Mouse (Mus musculus) retina, adult 2 months (tissue): ENCODE results near the gene Ncapd2.

Source experiments
- DNase-seq: peaks from one replicate; pipeline ENCODE4 v3.0.0-alpha.2; 2012; ENCODE audit warnings: low read depth, low spot score

The Ncapd2 gene

DNA sequence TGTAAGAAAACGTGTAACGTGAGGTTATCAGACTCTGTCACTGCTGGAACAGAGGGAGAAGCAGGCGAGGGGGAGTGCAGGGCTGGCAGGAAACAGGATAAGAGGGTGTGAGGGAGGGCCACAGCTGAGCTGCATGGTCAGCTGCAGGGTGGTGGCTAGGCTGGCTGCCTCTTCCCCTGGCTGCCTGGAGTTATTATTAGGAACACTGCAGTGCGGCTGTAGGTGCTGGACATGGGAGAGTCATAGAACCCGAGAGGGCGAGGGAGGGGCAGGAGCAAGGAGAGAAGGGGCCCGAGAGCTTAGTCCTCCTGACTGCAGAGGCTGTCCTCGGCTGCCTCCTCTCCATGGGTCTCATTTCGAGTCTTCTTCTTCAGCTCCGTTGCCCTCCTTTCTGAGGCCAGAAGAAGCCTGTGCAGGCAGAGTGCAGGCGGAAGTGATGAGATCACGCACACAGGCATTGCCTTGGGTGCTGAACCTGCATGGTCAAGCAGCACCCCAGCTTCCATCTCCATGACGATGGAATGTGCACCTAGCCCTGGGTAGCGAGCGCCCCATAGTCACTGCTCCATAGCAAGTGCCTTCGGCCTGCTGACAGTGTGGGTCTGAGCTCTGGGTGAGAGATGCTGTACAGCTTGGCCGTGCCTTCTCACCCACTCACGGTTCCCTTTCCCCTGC, 43.1 kb downstream of the Ncapd2 start:
- no peak for DNase-seq

DNA sequence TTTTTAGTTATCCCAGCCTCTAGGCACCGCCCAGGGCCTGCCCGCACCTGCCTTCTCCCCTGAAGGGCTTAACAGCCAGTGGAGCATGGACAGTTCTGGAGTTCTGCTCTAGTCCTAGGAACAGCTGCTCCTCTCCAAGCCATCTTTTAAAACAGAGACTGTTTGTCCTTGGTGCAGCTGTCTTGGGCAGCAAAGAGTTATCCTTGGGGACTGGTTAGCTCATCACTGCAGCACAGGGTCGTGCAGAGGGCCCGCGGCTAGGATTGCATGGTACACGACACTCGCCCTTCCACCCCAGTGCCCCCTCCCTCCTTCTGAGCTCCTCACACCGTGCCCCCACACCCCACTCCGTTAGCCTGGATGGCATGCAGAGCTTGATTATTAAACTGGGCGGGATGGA, 44.2 kb downstream of the Ncapd2 start:
- DNase-seq, result no peak

DNA sequence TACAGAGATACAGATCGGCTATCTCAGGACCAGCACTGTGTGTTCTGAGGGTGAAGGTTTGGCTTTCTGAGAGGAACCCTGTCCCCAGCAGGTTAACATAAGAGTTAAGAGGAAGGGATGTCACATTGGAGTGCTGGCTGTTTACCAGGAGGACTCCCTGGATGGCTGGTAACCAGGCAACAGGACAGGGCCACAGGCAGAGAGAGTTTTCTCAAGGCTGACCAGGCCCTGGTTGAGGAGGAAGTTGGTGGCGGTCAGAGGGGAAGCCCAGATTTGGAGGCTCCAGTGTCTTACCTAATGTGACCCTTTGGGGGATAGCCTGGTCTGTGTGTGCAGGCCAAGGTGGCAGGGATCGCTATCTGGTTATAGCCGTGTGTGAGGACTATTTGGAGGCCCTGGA, 44.7 kb downstream of the Ncapd2 start:
- no peak for DNase-seq

DNA sequence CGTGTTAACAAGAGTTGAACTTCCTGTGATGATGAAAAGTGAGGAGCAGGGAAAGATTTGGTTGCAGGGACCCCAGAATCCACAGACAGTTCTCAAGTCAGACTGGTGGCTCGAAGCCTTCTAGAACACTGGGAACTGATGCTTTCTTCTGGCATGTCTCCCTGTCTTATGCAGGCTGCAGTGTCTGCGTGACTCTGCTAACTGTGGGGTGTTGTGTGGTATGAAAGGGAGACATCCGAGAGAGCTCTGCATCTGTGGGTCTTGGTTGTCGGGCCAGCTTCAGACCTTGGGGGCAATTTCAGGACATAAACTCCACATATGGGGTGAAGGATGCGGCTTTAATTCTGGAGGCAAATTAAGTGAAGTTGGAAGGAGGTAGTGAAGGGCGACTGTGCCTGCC, 45.4 kb downstream of the Ncapd2 start:
- no peak for DNase-seq

DNA sequence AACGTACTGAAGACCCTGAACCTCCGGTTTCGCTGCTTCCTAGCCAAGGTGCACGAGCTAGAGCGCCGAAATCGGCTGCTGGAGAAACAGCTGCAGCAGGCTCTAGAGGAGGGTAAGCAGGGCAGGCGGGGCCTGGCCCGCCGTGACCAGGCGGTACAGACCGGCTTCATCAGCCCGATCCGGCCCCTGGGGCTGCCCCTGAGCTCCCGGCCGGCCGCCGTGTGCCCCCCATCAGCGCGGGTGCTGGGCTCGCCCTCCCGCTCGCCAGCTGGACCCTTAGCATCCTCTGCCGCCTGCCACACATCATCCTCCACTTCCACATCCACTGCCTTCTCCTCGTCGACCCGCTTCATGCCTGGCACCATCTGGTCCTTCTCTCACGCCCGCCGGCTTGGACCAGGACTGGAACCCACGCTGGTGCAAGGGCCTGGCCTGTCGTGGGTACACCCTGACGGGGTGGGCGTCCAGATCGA, 46.0 kb downstream of the Ncapd2 start:
- no peak for DNase-seq

DNA sequence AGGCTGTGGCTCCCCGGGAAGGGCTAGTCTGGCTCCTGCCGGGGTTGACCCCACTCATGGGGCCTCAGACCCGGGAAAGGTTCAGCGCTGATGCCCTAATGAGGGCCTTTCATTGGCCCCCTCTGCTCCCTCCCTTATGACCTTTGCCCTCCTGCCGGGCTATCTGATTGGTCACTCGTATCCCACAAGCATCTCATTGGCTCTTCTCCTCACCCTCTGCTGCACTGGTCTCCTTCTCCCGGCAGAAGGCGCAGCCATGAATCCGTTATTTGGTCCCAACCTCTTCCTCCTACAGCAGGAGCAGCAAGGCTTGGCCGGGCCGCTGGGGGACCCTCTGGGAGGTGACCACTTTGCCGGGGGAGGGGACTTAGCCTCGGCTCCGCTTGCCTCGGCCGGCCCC, 46.5 kb downstream of the Ncapd2 start, which contains the start of gene Iffo1:
Iffo1 (plus strand) TSS at position 241 of the 400 bp plus-strand sequence.
- peak; percentile 88 for DNase-seq

DNA sequence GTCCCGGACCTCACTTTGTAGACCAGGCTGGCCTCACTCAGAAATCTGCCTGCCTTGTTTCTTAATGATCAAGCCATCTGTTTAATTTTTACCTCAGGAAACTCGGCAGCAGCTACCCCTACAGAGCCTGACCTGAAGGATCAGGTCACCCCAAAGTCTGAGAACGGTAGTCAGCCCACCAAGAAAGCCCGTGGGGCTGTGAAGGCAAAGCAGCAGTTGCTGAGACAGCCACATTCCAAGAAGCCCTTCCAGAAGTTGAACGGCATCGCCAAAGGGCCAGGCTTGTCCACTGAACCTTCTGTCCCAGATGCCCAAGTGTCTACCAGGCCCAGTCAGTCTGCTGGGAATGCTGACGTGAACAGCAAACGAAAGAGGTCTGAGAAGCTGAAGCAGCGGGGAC, 47.6 kb downstream of the Ncapd2 start:
- no peak for DNase-seq

DNA sequence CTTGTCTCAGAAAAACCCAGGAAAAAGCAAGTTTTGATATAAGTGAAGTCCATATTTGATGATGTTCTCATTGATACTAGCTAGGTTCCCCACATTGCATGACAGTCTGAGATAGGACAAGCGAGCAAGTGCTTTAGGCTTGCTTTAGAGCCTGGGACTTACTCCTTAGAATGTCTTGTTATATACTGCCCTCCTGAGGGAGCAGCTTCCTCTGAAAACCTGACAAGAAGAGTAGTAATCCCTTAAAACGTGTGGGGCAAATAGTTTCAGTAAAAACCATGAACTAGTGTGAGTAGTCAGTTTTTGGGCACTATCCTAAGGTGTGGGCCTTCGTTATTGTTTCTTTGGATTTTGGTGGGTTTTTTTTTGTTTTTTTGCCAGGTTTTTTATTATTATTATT, 48.4 kb downstream of the Ncapd2 start:
- DNase-seq, result no peak

DNA sequence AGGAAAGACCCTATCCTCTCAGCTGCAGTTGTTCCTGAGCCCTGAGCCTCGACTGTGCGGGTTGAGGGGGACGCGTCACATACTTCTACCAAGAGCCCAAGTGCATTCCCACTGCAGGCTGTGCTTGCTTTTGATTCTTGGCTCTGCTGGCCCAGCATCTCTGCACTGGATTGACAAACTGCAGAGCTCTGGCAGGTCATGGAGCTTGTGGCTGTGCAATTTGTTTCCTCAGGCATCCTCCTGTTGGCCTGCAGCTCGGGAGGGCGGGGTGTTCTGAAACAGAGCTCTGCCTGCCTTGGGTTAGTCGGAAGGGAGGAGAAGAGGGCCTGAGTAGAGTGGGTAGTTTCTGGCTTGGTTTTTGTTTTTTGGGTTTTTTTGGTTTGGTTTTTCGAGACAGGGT, 49.1 kb downstream of the Ncapd2 start:
- DNase-seq, result no peak

DNA sequence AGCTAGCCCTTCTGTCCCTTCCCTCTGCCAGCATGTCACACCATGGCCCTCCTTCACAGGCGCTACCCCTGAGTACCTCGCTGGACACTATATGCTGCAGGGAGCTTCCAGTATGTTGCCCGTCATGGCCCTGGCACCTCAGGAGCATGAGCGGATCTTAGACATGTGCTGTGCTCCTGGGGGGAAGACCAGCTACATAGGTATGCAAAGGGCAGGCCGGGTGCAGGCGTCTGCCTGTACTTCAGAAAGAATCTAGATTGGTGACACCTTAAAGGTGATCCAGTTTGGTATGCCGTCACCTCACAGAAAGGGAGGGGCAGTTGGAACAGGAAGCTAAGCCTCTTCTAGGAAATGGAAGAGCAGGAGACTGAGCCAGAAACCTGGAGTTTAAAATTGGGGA, 51.8 kb downstream of the Ncapd2 start:
- no peak for DNase-seq

DNA sequence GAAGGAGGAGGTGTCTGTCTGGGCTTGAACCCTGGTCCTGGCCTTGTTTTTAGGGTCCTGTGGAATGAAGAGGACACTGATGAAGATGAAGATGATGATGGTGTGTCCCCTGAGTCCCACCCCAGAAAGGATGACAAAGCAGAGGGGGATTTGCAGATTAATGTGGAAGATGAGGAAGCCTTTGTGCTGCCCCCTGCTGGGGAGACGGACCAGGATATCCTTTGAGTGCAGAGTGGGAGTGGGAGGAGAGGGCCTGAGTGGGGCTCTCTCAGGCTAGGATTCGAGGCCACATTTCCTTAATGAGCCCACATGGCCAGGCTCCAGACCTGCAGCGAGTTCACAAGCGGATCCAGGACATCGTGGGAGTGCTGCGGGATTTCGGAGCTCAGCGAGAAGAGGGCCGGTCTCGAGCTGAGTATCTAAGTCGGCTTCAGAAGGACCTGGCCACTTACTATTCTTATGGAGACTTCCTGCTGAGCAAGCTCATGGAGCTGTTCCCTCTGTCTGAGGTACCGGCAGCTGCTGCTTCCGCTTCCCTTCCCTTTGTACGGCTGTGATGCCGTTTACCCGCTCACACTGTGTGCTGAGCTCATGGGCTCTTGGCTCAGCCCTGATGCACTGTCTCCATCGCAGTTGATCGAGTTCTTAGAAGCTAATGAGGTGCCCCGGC, 54.4 kb downstream of the Ncapd2 start:
- DNase-seq, result no peak

DNA sequence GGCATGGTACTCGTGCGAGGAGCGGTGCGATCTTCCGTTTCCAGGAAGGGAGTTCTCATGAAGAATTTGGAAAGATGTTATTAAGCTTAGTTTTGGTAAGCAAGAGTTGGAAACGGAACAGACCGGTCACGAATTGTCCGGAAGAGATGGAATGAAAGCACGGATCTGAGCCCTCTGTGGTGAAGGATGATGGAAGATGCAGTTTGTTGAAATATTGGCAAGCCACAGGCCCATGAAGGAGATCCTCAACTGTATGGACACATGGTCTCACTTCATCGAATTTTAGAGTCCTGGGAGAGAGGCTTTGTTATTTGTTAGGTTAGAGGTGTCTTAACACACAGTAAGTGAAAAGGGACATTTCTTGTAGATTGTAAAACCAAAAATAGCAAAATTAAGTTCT, 59.0 kb downstream of the Ncapd2 start:
- DNase-seq, result no peak

DNA sequence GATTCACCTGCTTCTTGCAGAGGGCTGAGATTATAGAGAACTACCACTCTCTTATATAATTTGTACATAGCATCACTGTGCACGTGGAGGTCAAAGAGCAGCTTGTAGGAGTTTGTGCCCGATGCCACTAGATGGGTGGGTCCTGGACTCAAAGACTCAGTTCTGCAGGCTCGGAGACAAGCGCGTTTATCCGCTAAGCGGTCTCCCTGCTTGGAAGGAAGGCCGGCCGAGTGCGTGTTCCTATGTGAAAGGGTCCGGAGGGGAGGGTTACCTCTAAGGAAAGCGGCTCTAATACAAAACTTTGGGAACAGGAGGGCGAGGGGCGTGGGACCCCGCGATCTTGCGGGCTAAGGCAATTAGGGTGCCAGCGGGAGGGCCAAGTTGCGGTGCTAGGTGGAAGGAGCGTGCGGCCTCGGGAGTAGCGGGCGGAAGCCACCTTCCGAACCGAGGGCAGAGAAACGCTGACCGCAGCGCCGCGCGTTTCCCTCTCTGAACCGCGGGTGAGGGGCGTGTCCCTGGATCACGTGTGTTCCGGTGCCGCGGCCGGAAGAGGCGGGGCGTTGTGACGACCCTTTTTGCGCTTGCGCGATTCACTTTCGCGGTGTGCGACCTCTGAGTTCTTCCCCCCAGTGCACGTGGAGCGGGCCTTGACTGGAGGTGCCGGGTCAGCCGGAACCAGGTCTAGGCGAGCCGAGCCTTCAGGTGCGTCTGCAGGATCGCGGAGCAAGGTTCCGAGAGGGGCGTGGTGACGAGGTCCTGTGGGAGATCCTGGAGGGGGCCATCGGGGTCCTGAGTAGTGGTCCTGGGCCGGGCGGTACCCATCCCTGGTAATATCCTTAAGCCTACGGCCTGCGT, 60.0 kb downstream of the Ncapd2 start, which contains the start of gene Nop2:
Nop2 (plus strand) TSS at position 608 of the 855 bp plus-strand sequence.
- DNase-seq, result peak; percentile 73

DNA sequence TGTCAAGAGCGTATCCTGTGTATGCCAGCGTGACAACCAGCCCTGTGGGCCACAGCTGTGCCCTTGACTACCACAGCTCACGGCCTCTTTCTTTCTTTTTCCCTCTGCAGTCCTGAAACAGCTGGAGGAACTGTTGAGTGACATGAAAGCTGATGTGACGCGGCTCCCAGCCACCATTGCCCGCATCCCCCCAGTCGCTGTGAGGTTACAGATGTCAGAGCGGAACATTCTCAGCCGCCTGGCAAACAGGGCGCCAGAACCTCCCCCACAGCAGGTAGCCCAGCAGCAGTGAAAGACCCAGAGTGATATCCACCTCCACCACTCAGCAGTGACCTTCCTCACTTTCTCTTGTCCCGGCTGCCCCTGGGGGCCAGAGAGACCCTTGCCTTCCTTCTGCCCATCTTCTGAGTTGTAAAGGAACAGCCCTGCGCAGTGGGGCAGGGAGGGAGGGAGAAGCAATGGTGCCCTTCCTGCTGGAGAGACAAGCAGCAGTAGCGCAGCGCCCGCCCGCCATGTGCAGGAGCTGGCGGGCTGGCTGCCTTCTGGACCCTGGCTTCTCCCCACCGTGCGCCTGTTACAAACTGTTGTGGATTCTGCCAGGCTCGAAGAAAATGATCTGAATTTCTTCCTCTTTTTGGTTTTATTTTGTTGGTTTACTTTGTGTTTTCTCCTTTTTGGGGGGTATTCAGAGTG, 61.6 kb downstream of the Ncapd2 start:
- no peak for DNase-seq

DNA sequence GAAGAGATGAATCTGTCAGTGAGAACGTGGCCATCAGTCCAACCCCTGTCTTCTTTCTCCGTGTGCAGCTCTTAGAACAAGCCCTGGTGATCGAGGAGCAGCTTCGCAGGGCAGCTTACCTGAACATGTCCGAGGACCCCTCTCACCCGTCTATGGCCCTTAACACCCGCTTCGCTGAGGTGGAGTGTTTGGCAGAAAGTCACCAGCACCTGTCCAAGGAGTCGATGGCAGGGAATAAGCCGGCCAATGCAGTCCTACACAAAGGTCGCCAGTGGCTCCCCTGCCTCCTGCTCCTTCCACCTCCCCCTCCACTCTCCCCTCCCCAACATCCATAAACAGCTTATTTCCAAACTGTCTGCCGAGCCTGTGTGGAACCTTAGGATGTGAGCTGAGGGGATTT, 62.8 kb downstream of the Ncapd2 start:
- DNase-seq, result no peak

DNA sequence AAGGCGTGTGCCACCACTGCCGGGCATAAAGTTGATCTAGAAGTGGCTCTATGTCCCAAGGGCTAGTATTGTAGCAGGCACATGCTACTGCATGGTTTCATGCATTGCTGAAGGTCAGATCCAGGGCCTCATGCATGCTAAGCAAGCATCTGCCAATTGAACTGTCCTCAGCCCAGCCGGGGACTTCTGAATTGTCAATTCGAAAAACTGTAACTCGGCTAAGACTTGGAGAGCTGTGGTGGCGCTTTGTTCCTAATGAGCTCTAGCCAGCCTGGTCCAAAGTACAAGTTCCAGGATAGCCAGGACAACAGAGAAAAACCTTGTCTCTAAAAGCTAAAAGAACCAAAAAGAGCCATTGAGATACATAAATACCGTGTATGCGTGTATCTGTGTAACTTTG, 72.1 kb downstream of the Ncapd2 start:
- DNase-seq, result no peak
